Mouse (Mus musculus) right cerebral cortex, postnatal 4 days (tissue): ENCODE results near the gene Insm2.
A peak's percentile ranks its signal among the peaks of the same experiment; 100 is the strongest.

Experiments used
- DNase-seq: peaks from one replicate; pipeline ENCODE4 v3.0.0-alpha.2; 2022

The Insm2 gene

GRCm38 (mm10) chr12:55607902-55608301, 8.7 kb downstream of the Insm2 start:
- DNase-seq, result no peak

- DNase-seq, result no peak
These were observed 11.6 kb downstream of the Insm2 start for GRCm38 (mm10) chr12:55610812-55611211.

- no peak for DNase-seq
These were observed 21.1 kb downstream of the Insm2 start for GRCm38 (mm10) chr12:55620321-55620720.

DNA sequence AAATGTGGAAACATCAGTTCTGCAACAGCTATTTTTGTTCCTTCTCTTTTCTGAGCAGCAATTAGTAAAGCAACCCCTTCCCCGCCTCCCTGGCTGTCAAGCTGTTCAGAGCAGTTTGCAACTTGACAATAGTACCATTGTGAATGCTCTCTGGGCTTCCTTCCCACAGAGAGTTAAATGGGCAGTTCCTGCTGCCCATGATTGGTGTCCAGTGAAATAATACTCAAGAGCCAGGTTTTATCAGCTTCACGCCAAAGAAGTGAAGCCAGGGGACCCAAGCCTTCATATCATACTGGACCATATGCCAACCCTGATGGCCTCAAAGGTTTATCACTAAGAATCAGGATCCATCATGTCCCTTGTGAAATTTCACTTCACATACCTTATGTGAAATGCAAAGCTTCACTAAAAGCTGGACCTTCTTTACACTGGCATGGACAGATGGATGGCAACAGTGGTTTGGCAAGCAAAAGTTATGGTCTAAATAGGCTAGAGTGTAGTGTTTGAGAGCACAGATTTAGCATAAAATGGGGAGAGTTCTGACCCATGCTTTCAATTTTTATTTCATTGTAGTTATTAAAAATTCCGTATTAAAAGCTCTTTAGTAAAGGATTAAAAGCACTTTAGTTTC, 23.5 kb downstream of the Insm2 start:
- peak; percentile 20 for DNase-seq

DNA sequence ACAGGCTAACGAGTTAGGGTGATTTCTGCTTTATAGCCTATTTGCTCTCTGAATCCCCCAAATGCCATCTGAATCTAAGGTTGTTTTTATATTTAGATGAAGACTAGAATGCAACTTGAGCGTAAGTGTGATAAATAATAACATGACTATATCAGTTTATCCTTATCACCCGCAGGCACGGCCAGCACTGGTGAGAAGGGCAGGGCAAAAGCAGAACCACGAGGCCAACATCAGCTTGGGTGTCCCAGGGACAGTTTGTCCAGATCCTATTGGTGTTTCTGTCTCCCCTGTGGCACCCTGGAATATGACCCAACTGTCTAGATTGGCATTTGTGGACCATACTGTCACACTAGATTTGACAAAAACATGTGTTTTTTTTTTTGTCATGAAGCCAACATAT, 24.0 kb downstream of the Insm2 start:
- DNase-seq, result no peak

- DNase-seq, result no peak
These were observed 27.5 kb downstream of the Insm2 start for GRCm38 (mm10) chr12:55626711-55627110.

GRCm38 (mm10) chr12:55648011-55648525, 48.8 kb downstream of the Insm2 start:
- no peak for DNase-seq
